Mouse (Mus musculus): Measurements from ENCODE around the gene Gm12216.

DNA sequence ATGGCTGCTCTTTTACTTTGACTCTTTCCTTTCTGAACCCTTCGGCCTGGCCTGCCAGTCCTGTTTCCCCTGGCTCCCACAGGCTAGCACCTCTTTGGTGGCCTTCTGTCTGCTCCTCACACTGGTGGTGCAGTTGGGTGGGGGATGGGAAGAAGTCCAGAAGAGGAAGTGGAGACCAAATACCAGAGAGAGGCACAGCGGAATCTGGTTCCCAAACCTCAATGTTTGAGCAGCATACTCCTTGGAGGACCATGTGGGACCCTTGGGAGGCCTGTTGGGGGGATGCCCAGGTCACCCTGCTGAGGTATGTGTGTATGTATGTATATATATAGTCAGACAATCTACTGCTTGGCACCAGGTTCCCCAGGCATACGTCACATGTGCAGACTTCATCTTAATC lies 65.0 kb downstream of the Gm12216 start:
- TF ChIP-seq EP300 (IDR thresholded peaks at IDR 0.05; ENCODE audit: low read depth) (no peak), CTCF (IDR thresholded peaks at IDR 0.05; ENCODE audit: low read depth) (no peak)

All from liver, embryonic 14.5 days (tissue).